Mouse (Mus musculus): ENCODE measurements around the gene Wfikkn2. TPM values are rescaled to one million over a fixed set of nuclear protein-coding genes. Genes with fewer than 3 reads are reported as not detected.

Wfikkn2 gene
- 1 to 10 TPM; 1.3 to 1.6 TPM for total RNA-seq (2021)
- long read RNA-seq, experiment 1, partial matches to known transcripts = 0 of 1 reads
- long read RNA-seq, experiment 1, other reads (novel, unspliced or antisense) = 1 of 1 reads
- long read RNA-seq, experiment 2 = 0 reads

GRCm38 (mm10) chr11:94245955-94246788 lies at the start of gene Wfikkn2:
Wfikkn2 (minus strand) TSS chr11:94246005.
- Histone ChIP-seq H3K27ac (no peak within 1 kb of the TSS), H3K4me3 (no peak within 1 kb of the TSS)
- intact Hi-C loops (cut with DNase I) = no loop called here
- TF ChIP-seq CTCF (IDR thresholded peaks at IDR 0.05) = no peak
- no peak for DNase-seq (ENCODE audit: extremely low spot score in 1 of 2, low spot score in 2 of 2)

GRCm38 (mm10) chr11:94294996-94295845 lies 49.4 kb upstream of the Wfikkn2 start:
- no peak for TF ChIP-seq CTCF (IDR thresholded peaks at IDR 0.05)
- no peak for DNase-seq (ENCODE audit: extremely low spot score in 1 of 2, low spot score in 2 of 2)
- Histone ChIP-seq H3K27ac (no peak overlapping the region), H3K4me3 (no peak overlapping the region)
- intact Hi-C loops (cut with DNase I) = no loop called here

- intact Hi-C loops (cut with DNase I) = no loop called here
These were observed 44.4 kb upstream of the Wfikkn2 start for GRCm38 (mm10) chr11:94290062-94290740.

GRCm38 (mm10) chr11:94287105-94287504 lies 41.3 kb upstream of the Wfikkn2 start:
- intact Hi-C loops (cut with DNase I) = no loop called here
- no peak overlapping the region for H3K27ac ChIP-seq
- no peak for TF ChIP-seq CTCF (IDR thresholded peaks at IDR 0.05)
- DNase-seq (ENCODE audit: extremely low spot score in 1 of 2, low spot score in 2 of 2) = no peak
- no peak overlapping the region for H3K4me3 ChIP-seq

More at GRCm38 (mm10) chr11:94290062-94290740, 44.4 kb upstream of the Wfikkn2 start:
- no peak overlapping the region for H3K4me3 ChIP-seq
- no peak overlapping the region for H3K27ac ChIP-seq
- DNase-seq (ENCODE audit: extremely low spot score in 1 of 2, low spot score in 2 of 2) = no peak
- TF ChIP-seq CTCF (IDR thresholded peaks at IDR 0.05) = no peak

- DNase-seq (ENCODE audit: extremely low spot score in 1 of 2, low spot score in 2 of 2) = no peak
- no peak overlapping the region for H3K27ac ChIP-seq
- TF ChIP-seq CTCF (IDR thresholded peaks at IDR 0.05) = no peak
- intact Hi-C loops (cut with DNase I) = no loop called here
- H3K4me3 ChIP-seq = no peak overlapping the region
These were observed 40.2 kb upstream of the Wfikkn2 start for GRCm38 (mm10) chr11:94285886-94286574.

GRCm38 (mm10) chr11:94283536-94284099 lies 37.8 kb upstream of the Wfikkn2 start:
- intact Hi-C loops (cut with DNase I) = no loop called here
- no peak for TF ChIP-seq CTCF (IDR thresholded peaks at IDR 0.05)
- no peak for DNase-seq (ENCODE audit: extremely low spot score in 1 of 2, low spot score in 2 of 2)
- no peak overlapping the region for H3K4me3 ChIP-seq
- no peak overlapping the region for H3K27ac ChIP-seq

- H3K27ac ChIP-seq = no peak overlapping the region
- DNase-seq (ENCODE audit: extremely low spot score in 1 of 2, low spot score in 2 of 2) = no peak
- no peak for TF ChIP-seq CTCF (IDR thresholded peaks at IDR 0.05)
- H3K4me3 ChIP-seq = no peak overlapping the region
- intact Hi-C loops (cut with DNase I) = no loop called here
These were observed 36.5 kb upstream of the Wfikkn2 start for GRCm38 (mm10) chr11:94282291-94282690.

GRCm38 (mm10) chr11:94281199-94282181 lies 35.7 kb upstream of the Wfikkn2 start, which contains the start of gene Gm21885:
Gm21885 (plus strand) TSS chr11:94281873.
- no peak within 1 kb of the TSS for H3K27ac ChIP-seq

GRCm38 (mm10) chr11:94276869-94277337 lies 31.1 kb upstream of the Wfikkn2 start:
- H3K27ac ChIP-seq = peak overlapping the region; percentile 73
- TF ChIP-seq CTCF (IDR thresholded peaks at IDR 0.05) = peak; percentile 90
- intact Hi-C loops (cut with DNase I) = loop anchor here (1.0 to 10.0 kb wide), 4 partner anchors 41 to 312 kb away; partner anchors contain the start of genes Gm20390 and Nme1
- peak overlapping the region; percentile 25 for H3K4me3 ChIP-seq
- peak; percentile 91 to 93 for DNase-seq (ENCODE audit: extremely low spot score in 1 of 2, low spot score in 2 of 2)

More at GRCm38 (mm10) chr11:94281199-94282181, 35.7 kb upstream of the Wfikkn2 start, which contains the start of gene Gm21885:
- TF ChIP-seq CTCF (IDR thresholded peaks at IDR 0.05) = no peak
- no peak within 1 kb of the TSS for H3K4me3 ChIP-seq
- intact Hi-C loops (cut with DNase I) = no loop called here
- no peak for DNase-seq (ENCODE audit: extremely low spot score in 1 of 2, low spot score in 2 of 2)
